Mouse (Mus musculus) kidney, adult 11 months (tissue): ENCODE data around the gene Ifna4.

Experiments
- DNase-seq: peaks from one replicate; pipeline ENCODE4 v3.0.0; 2022

Ifna4 gene

DNA sequence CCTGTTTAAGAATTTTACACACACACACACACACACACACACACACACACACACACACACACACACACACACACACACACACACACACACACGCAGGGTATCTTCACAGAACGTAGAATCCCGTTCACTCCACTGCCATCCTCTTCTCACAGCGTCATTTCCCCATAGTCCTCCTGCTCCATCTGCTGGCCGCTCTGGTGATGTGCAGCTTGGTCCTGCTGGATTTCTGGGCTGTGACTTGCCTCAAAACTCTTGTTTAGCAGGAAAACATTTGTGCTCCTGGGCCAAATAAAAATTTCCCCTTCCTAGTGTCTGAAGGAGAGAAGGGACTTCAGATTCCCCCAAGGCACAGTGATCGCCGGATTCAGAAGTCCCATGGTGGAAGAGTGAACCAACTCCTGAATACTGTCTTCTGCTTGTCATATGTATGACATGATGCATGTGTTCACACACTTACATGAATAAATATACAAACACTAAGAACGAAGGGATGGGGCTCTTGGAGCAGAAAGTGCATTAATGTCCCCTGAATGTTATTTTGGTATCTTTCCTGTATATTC, 25.8 kb downstream of the Ifna4 start:
- peak; percentile 44 for DNase-seq

DNA sequence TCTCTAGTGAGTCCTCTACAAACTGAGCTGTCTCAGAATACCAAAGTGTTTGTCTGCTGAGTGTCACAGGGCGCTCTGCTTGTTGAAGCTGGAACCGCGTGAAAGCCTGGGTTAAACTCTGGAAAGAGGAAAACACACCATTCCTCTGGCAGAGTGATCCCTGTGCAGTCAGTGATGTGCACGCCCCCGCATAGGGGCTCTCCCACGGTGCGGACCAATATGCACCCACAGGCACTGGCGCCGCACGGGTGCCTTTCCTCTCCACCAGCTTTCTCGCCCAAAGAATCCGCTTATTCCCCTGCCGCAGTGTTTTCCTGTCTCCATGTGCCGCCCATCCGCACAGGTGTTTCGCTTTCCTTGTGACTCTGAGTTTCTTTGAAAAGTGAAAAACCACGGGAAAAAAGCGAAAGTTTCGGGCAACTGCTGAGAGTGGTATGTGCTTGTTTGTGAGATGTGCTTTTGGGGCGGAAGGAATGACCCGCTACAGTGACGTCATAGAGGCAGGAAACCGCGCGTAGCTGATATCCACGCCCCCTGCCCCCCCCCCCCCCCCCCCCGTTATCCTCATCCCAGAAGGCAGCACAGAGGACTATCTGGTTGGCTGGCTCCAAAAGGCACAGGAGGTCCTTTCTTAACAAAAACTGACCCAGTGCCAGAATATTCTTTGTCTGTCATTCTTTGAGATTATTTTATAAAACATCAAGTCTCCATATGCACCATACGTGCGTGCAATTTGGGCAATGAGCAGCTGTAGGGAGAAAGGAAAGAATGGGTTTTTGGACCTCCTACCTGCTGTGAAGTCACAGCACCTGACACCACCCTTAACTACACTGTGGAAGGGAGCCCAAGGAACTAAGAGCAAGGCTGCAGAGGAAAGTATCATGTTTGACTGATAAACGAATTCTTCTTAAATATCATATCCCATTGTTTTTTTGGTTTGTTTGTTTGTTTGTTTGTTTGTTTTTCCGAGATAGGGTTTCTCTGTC, 26.6 kb downstream of the Ifna4 start:
- DNase-seq = no peak

DNA sequence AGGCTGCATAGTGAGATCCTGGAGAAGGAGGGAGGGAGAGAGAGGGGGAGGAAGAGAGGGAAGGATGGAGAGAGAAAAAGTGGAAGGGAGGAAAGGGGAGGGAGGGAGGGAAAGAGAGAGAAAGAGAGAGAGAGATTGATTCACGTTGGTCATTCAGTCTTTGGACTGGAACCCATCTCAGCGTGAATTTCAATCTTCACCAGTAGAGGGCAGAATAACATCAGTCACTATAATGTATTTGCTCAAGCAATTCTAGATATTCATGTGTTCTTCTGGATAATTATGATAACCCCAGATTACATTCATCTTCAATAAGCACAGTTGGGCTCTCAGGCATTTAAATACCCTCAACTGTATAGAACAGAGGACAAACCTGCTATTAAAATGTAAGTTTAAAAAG, 31.0 kb downstream of the Ifna4 start:
- no peak for DNase-seq

DNA sequence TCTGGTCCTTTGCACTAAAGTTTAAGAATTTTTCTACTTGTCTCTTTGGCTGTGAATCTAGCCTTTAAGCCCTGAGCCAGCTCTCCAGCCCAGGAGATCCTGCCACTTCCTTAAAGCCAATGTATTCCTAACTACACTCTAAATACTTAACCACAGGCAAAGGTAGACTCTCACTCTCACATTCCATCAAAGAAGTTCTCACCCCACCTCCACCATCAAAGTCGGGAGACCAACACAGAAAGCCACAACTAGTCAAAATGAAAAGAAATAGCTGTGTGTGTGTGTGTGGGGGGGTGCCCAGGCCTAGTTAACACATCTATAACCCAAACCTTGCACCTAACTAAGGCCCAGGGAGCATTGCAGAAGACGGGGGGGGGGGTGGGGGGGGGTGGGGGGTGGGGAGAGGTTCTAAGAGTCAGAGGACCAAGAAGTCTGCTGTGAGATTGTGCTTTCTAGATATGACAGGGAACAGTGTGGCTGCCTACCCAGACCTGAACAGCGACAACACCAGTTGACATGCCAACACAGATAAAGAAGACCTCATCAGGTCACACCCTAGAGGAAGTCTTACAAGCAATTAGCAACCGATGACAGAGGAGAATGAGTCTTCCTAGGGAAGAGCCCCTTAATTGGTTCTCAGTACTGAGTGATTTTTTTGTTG, 33.9 kb downstream of the Ifna4 start:
- no peak for DNase-seq

DNA sequence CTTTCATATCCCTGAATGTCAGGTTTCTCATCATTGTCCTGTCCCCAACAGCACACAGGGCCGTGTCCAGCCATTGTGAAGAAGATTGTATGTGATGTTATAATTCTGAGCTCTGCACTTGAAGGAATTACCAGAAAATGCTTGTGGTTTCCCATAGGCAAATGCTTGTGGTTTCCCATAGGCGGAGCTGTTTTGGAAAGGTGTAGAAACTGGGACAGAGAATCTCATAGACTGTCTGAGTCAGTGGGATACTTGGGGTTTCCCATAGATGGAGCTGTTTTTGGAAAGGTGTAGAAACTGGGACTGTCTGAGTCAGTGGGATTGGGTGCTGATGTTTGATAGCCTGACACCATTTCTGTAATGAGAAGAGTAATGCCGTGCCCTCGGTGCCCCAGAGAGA, 34.9 kb downstream of the Ifna4 start:
- DNase-seq = no peak

DNA sequence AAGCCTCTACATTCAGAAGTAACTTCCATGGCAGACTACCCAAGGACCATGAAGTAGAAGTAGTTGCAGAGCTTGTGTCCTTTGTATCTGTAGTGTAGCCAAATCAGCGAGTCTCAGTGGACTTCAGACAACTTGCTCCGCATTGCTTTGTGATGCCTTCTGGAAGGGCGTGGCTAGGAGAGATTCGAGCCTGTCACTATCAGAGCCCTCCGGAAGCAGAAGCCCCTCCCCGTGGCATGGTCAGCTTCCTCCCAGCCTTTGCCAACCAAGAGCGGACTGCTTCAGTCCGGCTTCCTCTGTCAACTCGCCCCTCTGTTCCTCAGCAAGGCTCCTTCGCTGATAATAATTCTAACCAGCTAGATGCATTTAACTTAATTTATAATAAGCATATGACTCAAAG, 36.6 kb downstream of the Ifna4 start:
- DNase-seq = peak; percentile 21

DNA sequence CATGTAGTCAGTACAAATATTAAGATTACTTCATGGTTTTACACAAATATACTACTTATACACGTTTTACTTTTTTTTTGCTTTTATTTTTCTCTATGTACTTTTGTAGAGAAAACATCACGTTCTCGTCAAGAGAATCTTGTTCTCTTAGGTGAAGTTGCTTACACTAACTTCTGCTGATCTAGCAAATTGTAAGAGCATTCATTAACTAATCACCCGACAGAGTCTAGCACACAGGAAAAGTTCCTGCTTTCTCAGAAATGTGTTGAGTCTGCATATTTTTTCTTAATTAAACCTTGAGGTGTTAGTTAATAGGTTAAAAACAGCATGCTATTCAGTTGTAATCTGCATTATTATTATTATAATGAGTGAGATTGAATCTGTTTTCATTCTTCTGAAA, 37.1 kb downstream of the Ifna4 start:
- no peak for DNase-seq

DNA sequence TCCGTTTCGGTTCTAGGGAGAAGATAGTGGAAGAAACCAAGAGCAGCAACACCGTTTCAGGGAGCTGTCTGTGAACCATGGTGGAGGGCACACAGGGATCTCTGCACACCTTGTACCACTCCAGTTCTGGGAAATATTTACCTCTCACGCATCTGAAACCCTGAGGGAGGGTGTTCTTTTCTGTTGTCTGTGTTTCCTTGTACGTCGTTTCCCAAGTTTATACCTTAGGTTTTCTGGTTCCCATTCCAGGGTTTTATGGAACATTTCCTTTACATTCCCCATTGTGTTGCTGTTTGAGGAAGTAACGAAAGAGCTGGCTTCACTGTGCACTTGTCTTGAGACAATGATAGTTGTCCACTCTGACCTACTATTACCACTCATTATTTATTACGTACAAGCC, 38.4 kb downstream of the Ifna4 start, which contains the start of gene Ifne:
Ifne (minus strand) TSS at position 101 of the 400 bp plus-strand sequence.
- no peak for DNase-seq

DNA sequence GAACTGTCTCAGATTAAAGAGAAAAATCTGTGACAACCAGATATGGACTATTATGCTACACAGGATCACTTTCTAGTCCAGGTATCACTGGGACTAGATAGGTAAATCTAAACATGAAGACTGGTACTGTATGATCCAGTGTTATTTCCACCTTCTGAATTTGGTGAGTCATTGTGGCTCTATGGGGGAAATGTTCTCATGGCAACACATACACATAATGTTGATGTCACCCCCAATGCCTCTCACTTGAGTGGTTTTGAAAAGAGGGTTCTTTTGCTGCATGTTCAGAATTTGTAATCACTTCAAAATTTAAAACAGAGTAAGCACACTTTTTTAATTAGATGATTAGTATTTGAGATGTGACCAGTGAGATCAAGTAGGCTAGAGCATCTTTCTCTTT, 46.6 kb downstream of the Ifna4 start:
- no peak for DNase-seq
